Mouse (Mus musculus) heart, adult 2 months (tissue): ENCODE measurements around the gene Gm20388. TPM values are rescaled to one million over a fixed set of nuclear protein-coding genes. Genes with fewer than 3 reads are reported as not detected.

Experiments used
- DNase-seq, 2 experiments: peaks; one replicate each; pipeline ENCODE4 v3.0.0; 2021
- H3K27ac ChIP-seq: fragments of 200-600 bp; 2 replicates; pipeline ENCODE4 v1.8.1; 2022
- H3K27me3 ChIP-seq: fragments of 200-500 bp; 2 replicates; pipeline ENCODE4 v1.6.1; 2012; ENCODE audit warnings: mild to moderate bottlenecking, low read length, inconsistent platforms, mixed read lengths; ENCODE audit not compliant: control insufficient read depth, insufficient read depth
- H3K36me3 ChIP-seq: fragments of 200-500 bp; 2 replicates; pipeline ENCODE4 v1.6.1; 2012; ENCODE audit warnings: low read length, inconsistent platforms; ENCODE audit not compliant: control insufficient read depth, insufficient read depth
- H3K4me1 ChIP-seq: fragments of 200-500 bp; 2 replicates; pipeline ENCODE4 v1.6.1; 2011; ENCODE audit warnings: low read length; ENCODE audit not compliant: control insufficient read depth, insufficient read depth
- H3K4me3 ChIP-seq: fragments of 200-600 bp; 2 replicates; pipeline ENCODE4 v1.8.1; 2022
- H3K79me2 ChIP-seq: fragments of 200-500 bp; replicated peaks from 2 replicates; pipeline ENCODE4 v1.6.1; 2012; ENCODE audit warnings: mild to moderate bottlenecking, inconsistent platforms, low read length, moderate library complexity, mixed read lengths; ENCODE audit not compliant: control insufficient read depth, insufficient read depth
- H3K9ac ChIP-seq: fragments of 200-500 bp; 2 replicates; pipeline ENCODE4 v1.6.1; 2012; ENCODE audit warnings: low read depth, mild to moderate bottlenecking, control low read depth, inconsistent platforms, low read length, mixed read lengths
- CTCF ChIP-seq: fragments of 200-600 bp; IDR thresholded peaks from 2 replicates; pipeline ENCODE4 v1.8.1; 2022; ENCODE audit warnings: antibody characterized with exemption, mild to moderate bottlenecking, moderate library complexity
- EP300 ChIP-seq: fragments of 200-500 bp; IDR thresholded peaks from 2 replicates; pipeline ENCODE4 v1.6.1; 2011; ENCODE audit warnings: low read depth, low read length, control low read depth; ENCODE audit not compliant: insufficient read depth
- POLR2A ChIP-seq: fragments of 200-500 bp; IDR thresholded peaks from 2 replicates; pipeline ENCODE4 v1.6.1; 2011; ENCODE audit warnings: mild to moderate bottlenecking, low read depth, low read length, control low read depth; ENCODE audit not compliant: insufficient read depth
- WGBS: fragments of 180-500 bp; shearing (Covaris S2); methylation state at CpG from one replicate; pipeline ENCODE4 v1.1.7; 2018; 5-methylcytosine and 5-hydroxymethylcytosine counted together
- intact Hi-C: fragments of 180-260 bp; cut with DNase I; formaldehyde crosslinking; loops from one replicate; pipeline ENCODE4 v1.15.1; 2025
- polyA plus RNA-seq: library from polyadenylated mRNA; depleted of rRNA; stranded (reverse); fragments of >200 nt; gene quantifications from 2 replicates; pipeline ENCODE4 v1.2.3, GENCODE M21; 2012
- total RNA-seq, 2 experiments: library from RNA; stranded (reverse); gene quantifications; 2 replicates each; pipeline ENCODE4 v1.2.3; 2021

Gm20388 gene
- total and polyA plus RNA-seq, 3 experiments: 1.8 to 32.3 TPM; not detected in 1

DNA sequence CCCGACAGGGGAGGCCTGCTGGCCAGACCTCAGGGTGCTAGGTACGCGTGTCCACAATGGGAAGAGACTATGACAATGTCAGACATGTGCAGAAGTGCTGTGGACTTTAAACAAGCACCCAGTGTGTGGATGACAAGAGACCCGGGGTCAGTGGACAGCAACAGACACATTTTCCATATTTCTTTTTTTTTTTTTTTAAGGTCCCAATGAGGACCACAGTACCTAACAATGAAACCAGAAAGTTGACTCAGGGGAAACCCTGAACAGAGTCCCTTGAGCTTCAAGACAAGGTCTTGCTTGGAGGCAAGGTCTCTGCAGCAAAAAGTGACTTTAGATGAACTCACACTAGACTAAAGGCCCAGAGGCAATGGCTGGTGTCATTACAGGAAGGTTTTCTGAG is 1446.8 kb downstream of the Gm20388 start:
- TF ChIP-seq CTCF: no peak
- no peak for TF ChIP-seq POLR2A
- no peak for TF ChIP-seq EP300

DNA sequence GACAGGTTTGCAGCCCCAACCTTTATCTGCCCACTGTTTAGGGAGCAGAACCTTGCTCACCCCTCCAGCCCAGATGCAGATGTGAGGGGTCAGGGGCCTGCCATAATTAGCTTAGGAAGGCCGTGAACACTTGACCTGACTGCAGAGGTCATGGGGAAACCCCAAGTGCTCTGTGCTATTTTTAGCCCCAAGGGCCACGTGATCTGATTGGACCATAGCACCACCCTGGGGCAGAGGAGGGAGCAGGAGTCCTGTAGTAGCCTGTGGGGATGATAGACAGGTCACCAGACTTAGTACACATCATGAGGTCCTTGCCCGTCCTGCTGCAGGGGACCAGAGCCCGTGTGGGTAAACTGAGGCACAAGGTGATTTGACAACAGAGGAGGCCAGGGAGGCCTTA is 1448.0 kb downstream of the Gm20388 start:
- peak in 1 of 2 experiments; percentile 50 for DNase-seq

More for the DNA sequence above, 1446.8 kb downstream of the Gm20388 start:
- H3K27me3 ChIP-seq: no peaks in the 10 kb centered on the region
- 92% methylated on average over 4 of the region's 4 CpGs for WGBS
- no peak overlapping the region for H3K4me3 ChIP-seq
- intact Hi-C loops: no loop called here
- H3K79me2 ChIP-seq: no peaks in the 10 kb centered on the region
- no peaks in the 10 kb centered on the region for H3K36me3 ChIP-seq
- no peak overlapping the region for H3K9ac ChIP-seq
- no peak overlapping the region for H3K27ac ChIP-seq
- 0 out of 2 replicates have a peak, but pooled peaks cover 3% of the 10 kb centered on the region for H3K4me1 ChIP-seq
- no peak for DNase-seq

DNA sequence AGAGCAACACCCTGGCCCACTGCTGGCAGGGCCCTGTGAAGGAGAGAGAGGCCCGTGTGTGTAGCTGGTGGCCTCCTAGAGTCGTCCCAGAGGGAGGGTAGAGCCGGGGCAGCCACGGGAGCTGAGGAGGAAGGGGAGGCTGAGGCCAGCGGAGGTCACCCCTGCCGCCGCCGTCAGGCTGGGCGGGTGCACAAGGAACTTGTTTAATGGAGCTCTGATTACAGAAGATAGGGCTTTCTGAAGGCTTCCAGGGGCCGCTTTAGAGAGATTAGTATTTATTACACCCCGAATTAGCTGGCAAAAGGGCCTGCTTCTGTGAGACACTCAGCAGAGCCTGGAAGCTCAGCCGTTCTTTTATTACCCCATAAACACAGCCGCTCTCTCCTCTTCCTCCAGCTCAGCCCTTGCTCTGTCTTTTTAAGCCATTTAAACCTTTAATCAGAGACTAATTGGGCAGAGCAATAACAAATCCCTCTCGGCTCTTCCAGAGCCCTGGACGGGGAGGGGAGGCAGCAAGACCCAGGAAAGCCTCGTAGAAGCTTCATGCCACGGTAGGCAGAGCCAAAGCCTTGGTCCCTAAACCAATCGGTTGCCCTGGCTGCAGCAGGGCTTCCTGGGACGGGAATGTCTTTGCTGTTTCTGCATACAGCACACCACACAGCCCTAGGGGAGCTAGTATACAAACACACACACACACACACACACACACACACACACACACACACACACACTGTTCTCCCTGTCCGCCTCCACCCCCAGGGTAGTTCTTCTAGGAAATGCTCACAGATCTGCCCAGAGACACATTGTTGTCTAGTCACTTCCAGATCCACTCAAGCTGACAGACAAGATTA is 1448.7 kb downstream of the Gm20388 start:
- 0 out of 2 replicates have a peak, but pooled peaks cover 3% of the 10 kb centered on the region for H3K4me1 ChIP-seq
- H3K9ac ChIP-seq: no peak overlapping the region
- DNase-seq: no peak
- H3K27ac ChIP-seq: no peak overlapping the region
- no peak overlapping the region for H3K4me3 ChIP-seq
- intact Hi-C loops: no loop called here
- no peaks in the 10 kb centered on the region for H3K79me2 ChIP-seq
- no peaks in the 10 kb centered on the region for H3K27me3 ChIP-seq
- no peaks in the 10 kb centered on the region for H3K36me3 ChIP-seq
- 37% methylated on average over 20 of the region's 20 CpGs for WGBS
- no peak for TF ChIP-seq CTCF
- no peak for TF ChIP-seq EP300
- no peak for TF ChIP-seq POLR2A

More for the DNA sequence above, 1448.0 kb downstream of the Gm20388 start:
- Histone ChIP-seq H3K27ac (no peak overlapping the region), H3K4me1 (0 out of 2 replicates have a peak, but pooled peaks cover 3% of the 10 kb centered on the region), H3K36me3 (no peaks in the 10 kb centered on the region), H3K4me3 (no peak overlapping the region), H3K9ac (no peak overlapping the region), H3K27me3 (no peaks in the 10 kb centered on the region), H3K79me2 (no peaks in the 10 kb centered on the region)
- 40% methylated on average over 4 of the region's 4 CpGs for WGBS
- TF ChIP-seq EP300: 0 out of 2 replicates have a peak, but pooled peaks have one; percentile 30
- TF ChIP-seq POLR2A: no peak
- no peak for TF ChIP-seq CTCF
- intact Hi-C loops: no loop called here

DNA sequence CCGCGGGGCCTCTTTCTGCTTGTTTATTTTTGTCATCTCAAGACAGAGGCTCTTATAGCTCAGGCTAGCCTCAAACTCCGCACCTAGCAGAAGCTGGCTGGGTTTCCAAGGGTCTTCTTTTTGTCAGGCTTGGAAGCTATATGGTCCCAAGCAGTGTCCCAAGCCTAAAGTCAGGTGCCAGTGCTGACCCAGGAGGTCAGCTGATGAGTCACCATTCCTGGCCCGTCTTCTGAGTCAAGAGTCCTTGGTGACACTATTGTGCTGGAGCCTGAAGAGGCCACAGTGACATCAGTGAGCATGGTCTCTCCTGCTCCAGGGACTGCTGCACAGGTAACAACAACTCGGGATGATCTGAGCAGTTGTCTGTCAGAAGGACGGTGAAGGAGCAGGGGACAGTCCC is 1449.4 kb downstream of the Gm20388 start:
- TF ChIP-seq CTCF: no peak
- TF ChIP-seq POLR2A: no peak
- TF ChIP-seq EP300: no peak
- Histone ChIP-seq H3K79me2 (no peaks in the 10 kb centered on the region), H3K27me3 (no peaks in the 10 kb centered on the region), H3K27ac (no peak overlapping the region), H3K9ac (no peak overlapping the region), H3K36me3 (no peaks in the 10 kb centered on the region), H3K4me3 (no peak overlapping the region), H3K4me1 (0 out of 2 replicates have a peak, but pooled peaks cover 3% of the 10 kb centered on the region)
- no peak for DNase-seq
- 59% methylated on average over 6 of the region's 6 CpGs for WGBS
- intact Hi-C loops: no loop called here

DNA sequence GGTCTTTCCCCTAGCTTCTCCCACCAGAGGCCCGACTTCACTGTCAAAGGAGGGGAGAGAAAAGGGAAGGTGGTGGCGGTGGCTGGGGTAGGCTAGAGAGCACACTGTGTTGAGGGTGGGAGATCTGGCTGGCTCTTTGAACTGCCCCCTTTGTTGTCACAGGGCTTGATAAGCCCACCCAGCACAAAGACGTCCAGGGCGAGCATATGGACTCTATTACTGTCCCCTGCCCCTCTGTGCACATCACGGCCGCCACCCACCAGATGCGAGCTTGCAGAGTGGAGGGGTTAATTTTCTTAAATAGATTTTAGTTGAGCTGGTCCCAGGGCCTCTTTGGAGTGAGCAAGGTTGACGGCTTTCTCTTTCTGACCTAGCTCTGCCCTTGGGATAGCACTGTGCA is 1450.5 kb downstream of the Gm20388 start:
- no peak overlapping the region for H3K27ac ChIP-seq
- H3K27me3 ChIP-seq: no peaks in the 10 kb centered on the region
- no peak overlapping the region for H3K4me3 ChIP-seq
- no peak for DNase-seq
- 0 out of 2 replicates have a peak, but pooled peaks cover 3% of the 10 kb centered on the region for H3K4me1 ChIP-seq
- TF ChIP-seq EP300 (no peak), POLR2A (no peak), CTCF (no peak)
- 89% methylated on average over 8 of the region's 8 CpGs for WGBS
- H3K36me3 ChIP-seq: no peaks in the 10 kb centered on the region
- H3K79me2 ChIP-seq: no peaks in the 10 kb centered on the region
- intact Hi-C loops: no loop called here
- no peak overlapping the region for H3K9ac ChIP-seq

DNA sequence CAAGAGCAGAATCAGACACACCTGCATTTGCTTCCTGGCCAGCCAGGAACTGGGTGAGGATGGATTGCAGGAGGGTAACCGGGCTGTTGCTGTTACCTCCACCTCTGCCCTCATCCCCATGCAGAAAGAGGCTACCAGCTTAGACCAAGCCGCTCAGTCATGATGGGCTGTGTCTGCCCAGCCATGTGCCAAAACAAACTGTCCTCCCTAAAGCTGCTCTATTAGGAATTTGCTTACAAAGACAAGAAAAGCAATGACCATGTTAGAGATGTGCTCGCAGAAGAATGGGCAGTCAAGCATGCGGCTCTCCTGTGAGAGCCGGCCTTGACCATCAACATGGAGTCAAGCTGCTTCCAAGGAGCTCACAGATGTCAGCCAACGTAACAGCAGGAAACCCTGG is 1454.0 kb downstream of the Gm20388 start:
- WGBS: 84% methylated on average over 6 of the region's 6 CpGs
- TF ChIP-seq POLR2A: no peak
- TF ChIP-seq EP300: no peak
- no peak for TF ChIP-seq CTCF
- no peak overlapping the region for H3K9ac ChIP-seq
- intact Hi-C loops: no loop called here
- H3K36me3 ChIP-seq: no peaks in the 10 kb centered on the region
- no peak overlapping the region for H3K4me3 ChIP-seq
- no peak overlapping the region for H3K27ac ChIP-seq
- H3K4me1 ChIP-seq: no peaks in the 10 kb centered on the region
- DNase-seq: no peak
- no peaks in the 10 kb centered on the region for H3K27me3 ChIP-seq
- no peaks in the 10 kb centered on the region for H3K79me2 ChIP-seq
